Mouse (Mus musculus) embryo, embryonic 9.5 days (tissue): Measurements from ENCODE around the gene Dnajc11.

Experiments
- DNase-seq: peaks from one replicate; pipeline ENCODE4 v3.0.0-alpha.2; 2017; ENCODE audit errors: extremely low spot score

Gene Dnajc11

DNA sequence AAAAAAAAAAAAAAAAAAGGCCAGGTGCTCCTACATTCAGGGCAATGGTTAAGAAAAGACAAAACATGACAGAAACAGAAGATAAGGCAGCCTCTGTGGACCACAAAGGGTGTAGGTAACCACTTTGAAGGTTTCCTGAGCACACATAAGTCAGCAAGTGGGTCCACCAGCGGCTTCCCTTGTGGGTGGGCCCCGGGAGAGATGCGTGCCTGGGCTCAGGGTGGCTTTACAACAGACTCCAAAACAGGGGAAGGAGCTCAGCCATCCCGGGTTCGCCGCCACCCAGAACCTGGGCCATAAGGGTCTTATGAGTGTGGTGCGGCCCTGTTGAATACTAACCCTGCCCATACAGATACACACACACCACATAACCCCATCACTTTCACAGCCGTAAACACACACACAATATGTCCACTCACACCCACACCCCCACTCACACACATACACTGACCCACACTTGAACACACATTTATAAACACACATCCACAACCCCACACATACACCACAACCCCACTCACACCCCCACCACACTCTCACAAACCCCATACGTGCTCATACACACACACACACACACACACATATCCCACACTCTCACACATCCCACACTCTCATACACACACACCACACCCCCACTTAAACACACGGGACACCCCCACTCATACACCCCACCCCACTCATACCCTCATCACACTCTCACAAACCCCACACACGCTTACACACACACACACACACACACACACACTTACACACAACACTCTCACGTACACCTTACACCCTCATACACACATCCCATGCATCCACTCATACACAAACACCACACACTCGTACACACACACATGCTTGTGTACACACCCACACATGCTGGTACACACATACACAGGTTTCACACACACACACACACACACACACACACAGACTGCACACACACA, 651 bp upstream of the Dnajc11 start:
- DNase-seq, result no peak

DNA sequence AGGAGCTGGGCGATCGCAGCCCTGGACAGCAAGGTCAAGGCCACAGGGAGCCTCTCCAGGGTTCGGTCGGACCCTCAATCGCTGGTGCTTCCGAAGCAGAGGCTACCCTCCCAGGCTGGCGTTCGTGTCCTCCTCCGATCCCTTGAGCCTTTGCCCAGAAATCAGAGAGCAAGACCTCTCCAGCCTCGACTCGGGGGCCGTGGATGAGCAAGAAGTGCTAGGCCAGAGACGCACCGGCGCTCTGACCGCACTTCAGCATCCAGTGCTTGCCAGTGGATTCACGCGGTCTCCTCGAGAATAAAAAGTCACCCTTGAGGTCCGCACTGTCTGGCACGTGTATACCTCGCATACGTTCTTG, 703 bp downstream of the Dnajc11 start:
- DNase-seq, result peak; percentile 29

DNA sequence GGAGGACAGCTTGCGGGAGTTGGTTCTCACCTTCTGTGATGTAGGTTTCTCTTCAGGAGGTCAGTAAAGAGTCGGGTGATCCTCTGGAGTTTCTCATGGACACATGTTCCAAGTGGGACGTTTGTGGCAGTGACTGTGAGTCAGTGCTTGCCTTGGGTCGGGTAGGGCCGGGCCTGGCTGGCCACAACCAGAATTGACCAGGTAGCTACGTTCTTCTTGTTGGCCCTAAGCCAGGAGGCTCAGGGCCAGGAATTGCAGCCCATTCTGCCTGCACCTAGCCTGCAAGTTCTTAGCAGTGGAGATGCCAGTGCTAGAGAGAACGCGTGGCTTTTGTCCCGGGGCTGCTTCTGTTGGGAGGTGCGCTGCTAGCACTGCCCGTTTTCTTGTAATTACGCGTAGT, 4.0 kb downstream of the Dnajc11 start:
- DNase-seq, result no peak

DNA sequence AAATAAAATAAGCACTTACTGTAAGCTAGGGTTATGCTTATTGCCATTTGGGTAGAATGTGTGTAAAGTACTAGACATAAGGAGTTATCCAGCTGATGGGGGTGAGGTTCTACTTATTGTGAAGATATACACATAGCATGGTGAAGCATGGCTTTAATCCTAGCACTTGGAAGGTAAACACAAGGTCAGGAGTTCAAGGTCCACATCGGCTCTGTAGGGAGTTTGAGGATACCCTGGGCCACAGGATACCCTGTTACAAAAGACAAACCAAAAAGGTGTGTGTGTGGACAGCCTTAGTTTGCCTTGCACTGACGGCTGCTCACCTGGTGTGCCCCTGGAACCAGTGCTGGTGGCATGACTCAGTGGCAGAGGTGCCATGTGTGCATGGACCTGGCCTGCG, 4.6 kb downstream of the Dnajc11 start:
- DNase-seq, result no peak

DNA sequence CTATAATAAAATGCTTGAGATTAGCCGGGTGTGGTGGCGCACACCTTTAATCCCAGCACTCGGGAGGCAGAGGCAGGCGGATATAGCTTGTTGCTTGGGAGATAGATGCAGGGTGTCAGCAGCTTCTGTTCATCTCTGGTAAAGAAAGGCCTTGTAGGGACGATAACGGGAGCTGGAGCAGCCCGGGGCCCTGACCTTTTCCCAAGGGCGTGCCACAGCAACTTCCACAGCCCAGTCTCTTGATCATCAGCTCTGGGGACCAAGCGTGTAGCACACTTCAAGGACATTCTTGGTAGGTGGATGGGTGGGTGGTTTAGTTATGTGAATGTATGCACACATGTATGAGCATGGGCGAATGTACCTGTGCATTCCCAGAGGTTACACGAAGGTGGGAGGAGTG, 12.7 kb downstream of the Dnajc11 start:
- no peak for DNase-seq

DNA sequence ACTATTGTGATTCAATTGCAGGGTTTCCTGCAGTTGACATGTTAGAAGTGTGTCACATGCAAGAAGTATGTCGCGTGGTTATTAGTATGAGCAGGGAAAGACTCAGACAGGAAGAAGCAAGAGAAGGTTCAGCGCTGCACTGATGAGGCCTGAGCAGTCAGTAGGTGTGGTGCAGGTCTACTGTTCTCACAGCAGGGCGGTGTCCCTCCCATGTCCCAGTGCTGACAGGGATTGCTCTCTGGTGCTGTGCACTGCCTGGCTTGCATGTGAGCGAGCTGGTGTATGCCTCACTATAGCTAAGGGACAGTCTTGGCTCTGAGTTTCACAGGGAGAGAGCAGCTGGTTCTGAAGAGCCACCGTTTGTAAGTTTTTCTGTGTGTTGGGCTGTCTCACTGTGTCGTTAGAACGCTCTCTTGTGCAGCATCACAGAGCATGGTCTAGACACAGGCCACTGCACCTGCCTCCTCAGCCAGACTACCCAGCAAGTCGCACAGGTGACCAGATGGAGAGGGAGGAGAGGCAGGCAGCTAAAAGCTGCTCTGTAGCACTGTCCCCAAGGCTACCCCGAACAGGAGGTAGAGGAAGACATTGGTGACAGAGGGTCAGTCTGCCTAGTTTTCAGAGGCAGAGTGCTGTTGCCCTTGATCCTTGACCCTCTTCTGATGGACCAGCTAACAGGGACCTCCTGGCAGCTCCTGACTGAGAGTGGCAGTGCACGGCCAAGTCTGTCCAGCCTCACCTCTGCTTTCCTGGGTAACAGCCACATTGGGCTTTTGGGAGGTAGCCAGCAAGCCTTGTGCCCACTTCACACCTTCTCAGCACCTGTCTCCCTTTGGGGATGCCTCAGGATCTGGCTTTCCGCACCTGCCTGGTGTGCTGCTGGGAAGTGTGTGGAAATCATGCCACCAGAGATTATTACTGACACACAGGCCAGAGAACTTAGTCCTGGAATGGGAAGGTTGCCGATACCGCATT, 15.3 kb downstream of the Dnajc11 start:
- no peak for DNase-seq

DNA sequence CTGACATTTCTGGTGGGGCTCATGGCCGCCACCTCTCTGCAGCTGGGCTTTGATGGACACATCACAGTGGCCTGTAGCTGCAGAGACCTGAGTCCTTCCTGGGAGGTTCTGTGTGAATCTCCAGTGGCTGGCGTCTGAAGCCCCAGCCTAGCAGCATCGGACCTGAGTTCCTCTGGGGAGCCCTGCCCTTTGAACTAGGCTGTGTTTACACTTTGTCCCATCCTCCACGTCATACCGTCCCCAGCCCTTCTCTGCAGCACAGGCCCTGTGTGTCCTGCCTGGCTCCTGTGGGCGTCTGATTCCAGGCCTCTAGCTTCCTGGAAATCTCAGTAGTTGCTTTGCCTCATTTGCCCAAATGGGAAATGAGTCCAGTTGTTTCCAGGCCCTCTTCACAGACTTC, 19.7 kb downstream of the Dnajc11 start:
- DNase-seq, result no peak

DNA sequence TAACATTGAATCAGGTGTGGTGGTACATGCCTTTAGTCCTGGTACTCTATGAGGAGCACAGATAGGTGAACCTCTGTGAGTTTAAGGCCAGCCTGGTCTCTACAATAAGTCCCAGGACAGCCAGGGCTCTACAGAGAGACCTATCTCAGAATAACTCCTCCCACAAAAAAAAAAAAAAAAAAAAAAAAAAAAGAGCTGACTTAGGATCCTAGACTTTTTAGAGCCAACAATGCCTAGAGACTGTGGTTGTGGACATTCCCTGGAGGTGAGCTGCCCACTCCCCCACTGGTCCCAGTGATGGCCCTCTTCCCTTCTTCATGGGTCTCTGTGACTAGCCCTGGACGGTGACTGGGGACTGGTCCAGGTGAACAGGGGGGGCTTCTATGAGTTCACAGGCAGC, 22.3 kb downstream of the Dnajc11 start:
- no peak for DNase-seq

DNA sequence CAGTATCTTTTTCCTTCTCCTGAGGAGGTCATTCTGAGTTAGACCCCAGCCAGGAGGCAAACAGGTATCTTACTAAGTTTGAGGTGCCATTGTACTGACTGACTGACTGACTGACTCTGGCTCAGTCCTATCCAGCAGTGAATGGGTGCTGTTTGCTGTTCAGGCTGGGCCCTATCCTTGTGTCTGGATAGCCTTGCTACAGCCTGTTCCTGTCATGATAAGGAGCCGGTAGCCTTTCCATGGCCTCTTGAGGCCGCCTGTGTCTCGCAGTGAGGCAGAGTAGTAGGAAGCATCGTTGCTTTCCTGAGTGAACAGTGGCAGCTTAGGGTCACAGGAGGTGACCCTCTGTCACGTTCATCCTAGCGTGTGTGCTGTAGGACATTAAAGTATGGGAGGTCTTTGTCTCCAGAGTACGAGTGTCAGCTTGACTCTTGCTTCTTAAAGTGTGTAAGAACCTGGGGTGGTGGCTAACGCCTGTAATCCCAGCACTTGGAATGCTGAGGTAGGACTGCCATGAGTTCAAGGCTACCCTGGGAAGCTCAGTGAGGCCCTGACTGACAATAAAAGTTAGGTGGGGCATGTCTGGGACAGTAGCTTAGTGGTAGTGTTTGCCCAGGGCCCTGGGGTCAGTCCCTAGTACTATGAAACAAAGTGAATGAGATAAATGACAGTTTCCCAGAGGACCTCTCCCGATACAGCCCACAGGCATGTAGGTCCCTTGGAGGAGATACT, 24.3 kb downstream of the Dnajc11 start:
- no peak for DNase-seq

DNA sequence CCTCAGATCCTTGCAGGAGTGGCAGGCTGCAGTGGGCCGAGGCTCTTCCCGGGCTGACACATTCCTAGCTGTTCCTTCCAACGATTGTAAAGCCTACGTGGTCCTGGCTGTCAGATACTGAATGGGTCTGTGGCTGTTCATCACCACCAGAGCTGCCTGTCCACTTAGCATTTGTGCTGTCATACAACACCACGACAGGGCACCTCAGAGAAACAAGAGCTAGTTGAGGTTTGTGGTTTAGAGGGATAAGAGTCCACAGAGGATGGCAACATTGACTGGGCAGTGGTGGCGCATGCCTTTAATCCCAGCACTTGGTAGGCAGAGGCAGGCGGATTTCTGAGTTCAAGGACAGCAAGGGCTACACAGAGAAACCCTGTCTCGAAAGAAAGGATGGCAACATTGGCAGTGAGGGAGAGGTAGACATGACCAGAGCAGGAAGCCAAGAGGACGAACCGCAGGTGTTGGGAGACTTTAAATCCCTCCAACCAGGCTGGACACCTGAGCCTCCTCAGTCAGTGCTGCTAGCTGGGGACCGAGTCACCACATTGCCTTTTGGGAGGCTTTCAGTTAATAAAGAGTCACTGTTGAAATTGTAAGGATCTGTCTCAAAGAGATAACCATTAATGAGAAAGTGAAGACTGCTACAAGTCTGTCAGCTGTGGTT, 26.5 kb downstream of the Dnajc11 start:
- DNase-seq, result no peak

DNA sequence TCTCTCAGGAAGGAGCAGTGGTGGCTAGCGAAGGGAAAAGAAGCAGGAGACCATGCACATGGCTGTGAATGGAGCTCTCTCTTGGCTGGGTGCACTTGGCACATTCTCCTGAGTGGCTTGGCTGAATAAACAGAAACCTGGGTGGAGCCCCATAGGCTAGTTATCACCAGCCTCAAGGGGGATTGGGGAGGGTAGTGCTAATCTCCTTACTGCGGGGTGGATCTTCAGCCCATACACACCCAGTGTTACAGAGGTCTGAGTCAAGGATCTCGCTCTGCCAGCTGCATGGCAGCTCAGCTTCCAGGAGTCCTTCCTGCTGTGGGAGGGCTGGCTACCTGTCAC, 27.0 kb downstream of the Dnajc11 start:
- no peak for DNase-seq

DNA sequence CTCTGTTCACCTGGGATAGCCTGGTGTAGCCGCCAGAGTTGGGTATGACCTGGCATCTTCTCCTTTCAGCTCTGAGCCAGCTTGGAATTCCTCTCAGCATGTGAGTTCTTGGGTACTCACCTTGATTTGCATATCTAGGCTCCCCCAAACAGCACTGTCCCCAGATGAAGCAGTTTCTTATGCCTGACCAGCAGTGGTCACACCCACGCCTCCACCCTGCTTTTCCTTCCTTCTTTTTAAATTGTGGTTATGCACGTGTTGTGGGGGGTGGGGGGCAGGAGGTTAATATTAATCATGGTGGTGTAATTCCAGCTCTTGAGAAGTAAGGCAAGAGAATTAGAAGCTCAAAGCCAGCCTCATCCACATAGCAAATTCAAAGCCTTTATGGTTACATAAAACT, 29.3 kb downstream of the Dnajc11 start:
- DNase-seq, result no peak

DNA sequence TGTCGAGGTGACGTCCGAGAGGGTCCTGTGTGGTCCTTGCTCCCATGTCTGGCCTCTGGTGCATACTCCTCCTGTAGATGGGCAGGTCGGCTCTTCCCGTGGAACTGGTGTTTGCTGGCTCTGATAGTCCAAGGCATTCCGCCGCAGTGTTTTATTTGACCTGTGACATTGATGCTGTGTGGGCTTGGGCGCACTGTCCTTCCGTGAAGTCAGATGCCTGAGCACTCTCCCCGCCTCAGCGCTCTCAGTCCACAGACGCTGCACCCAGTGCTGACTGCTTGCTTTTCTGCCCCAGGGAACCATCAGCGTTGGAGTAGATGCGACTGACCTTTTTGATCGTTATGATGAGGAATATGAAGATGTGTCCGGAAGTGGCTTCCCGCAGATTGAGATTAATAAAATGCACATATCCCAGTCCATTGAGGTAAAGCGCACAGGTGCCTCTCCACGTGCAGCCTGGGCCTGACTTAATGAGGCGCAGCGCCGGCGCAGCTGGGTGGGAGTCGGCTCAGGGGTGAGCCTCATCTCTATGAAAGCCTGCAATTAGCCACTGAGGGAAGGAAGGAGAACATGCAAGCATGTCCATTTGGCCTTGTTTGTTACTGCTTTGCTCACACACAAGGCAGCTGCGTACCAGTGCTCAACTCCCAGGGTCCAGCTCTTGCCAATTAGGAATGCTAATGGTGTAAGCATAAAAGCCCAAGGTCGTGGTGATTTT, 34.9 kb downstream of the Dnajc11 start:
- DNase-seq, result no peak

DNA sequence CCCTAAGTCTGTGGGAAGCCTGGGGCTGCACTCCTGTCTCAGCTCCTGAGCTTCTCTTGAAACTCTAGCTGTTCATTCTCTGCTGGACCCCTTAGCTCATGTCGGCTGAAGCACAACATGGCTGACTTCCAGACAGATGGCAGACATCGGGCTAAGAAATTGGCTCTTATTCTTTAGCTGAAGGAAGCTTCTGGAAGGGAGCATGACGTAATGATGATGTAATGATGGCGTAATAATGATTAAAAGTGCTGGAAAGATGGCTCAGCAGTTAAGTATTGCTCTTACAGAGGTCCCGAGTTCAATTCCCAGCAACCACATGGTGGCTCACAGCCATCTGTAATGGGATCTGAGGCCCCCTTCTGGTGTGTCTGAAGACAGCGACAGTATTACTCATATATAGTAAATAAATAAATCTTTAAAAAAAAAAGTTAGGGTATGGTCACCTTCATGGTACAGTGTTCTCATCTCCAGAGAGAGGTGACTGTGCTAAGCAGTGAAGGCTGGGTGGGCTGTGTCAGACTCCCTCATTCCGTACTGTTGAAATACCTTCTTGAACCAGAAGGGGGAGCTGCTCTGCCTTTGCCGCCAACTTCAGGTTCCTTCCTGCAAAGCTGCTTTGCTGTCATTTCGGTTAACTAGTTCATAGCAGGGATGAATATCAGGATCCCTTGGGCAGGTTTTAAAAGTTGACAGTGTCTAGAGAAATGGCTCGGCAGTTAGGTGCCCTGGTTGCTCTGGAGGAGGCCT, 38.9 kb downstream of the Dnajc11 start:
- no peak for DNase-seq

DNA sequence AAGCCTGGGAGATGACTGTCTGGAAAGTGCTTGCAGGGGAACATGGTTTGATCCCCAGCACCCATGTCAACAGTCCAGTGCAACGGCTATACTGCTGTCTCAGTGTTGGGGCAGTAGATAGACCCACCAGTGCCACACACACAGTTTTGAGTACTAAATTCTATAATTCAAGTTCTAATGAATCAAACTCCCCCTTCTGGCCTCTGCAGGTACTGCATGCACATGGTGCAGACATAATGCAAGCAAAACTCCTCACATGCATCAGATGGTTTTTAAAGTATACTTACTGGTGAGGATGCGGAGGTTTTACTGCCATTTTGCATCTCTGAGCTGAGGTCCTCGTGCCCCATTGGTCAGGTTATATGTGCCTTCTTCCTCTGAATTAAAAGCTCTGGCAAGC, 42.0 kb downstream of the Dnajc11 start:
- DNase-seq, result no peak

DNA sequence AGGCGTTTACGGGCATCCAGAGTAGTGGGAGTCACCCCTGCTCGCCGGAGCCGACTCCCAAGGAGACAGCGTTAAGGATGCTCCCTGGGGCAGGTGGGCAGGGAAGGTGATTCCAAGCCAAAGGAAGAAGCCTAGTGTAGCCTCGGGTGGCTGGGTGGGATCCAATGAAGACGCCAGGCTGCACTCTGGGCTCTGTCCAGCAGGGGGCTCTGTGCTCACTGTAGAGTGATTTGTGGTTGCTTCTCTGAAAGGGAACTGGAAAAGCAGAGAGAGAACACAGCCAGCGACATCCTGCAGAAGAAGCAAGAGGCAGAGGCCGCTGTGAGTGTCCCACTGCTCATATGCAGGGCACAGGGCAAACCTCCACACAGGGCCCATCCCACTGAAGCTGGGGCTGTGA, 44.3 kb downstream of the Dnajc11 start:
- DNase-seq, result peak; percentile 77

DNA sequence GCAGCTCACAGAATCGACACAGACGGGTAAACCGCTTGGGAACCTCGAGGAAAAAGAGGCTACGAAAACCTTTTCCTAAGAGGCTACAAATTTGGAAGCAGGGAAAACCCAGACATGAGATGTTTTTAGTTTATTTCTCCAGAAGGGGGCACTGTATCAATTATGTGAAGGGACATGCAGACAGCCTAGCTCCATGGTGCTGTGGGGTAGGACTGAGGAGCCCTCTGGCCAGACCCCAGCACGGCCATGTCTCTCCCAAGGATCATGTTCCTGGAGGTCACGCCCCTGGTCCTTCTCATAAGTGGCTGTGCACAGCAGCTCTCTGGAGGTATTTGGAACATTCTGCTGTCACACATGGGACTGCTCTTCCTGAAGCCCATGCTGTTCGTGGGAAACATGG, 47.2 kb downstream of the Dnajc11 start:
- DNase-seq, result no peak

DNA sequence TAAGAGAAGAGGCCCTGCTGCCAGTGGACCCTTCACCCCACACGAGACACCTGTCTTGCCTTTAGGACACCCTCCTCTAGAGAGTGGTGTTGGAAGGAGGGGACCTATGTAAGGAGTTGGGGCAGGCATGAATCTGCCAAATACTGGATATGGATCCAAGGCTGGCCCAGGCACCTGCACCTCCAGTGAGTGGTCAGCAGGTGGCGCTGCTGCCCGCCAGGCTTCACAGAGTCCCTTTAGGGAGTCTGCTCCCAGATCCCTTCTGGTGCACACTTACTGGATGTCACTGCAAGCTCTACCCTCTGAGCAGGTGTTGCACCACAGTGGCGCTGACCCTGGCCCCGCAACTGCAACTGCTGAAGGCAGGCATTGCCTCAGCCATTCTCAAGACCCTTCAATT, 47.9 kb downstream of the Dnajc11 start:
- peak; percentile 76 for DNase-seq

DNA sequence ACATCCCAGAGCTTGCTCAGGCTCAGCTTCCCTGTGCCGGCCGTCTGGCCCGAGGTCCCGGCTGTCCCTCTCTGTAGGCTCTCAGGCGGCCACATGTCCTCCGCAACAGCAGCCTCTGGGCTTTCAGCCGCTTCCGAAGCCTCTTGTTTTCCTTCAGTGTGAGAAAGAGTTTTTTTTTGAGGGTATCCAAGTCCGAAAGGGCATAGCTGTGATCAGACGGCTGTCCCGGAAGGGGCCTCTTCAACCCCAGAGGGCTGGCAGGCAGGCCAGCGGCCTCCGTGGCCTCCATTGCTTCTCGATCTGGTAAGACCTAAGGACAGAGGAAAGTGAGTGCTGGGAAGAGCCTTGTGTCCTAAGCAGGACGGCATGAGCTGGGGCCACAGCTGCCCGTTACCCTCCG, 49.6 kb downstream of the Dnajc11 start:
- no peak for DNase-seq

DNA sequence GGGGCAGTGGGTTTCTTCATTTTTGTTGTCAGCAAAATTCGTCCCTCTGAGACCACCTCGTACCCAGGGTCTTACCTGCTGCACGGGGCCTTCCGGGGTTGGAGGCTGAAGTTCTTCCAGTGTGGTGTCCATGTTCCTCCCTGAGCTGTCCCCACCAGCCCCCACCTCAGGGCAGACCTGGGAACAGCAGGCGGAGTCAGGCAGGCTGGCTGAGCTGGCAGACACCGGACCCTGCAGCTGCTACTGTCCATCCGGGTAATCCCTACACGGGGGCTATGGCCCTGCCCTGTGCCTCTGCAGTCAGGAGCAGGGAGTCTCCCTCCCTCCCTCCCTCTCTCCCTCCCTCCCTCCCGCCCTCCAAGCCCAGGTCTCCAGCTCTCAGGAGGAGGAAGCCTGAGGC, 50.1 kb downstream of the Dnajc11 start:
- no peak for DNase-seq
